Mouse (Mus musculus): ENCODE results near the gene Csn2.
A peak's percentile ranks its signal among the peaks of the same experiment; 100 is the strongest.

- TF ChIP-seq CTCF (IDR thresholded peaks at IDR 0.05; ENCODE audit: low read depth) (peak; percentile 23; the same call in 1 of the 2 replicates), EP300 (IDR thresholded peaks at IDR 0.05; ENCODE audit: low read depth) (no peak)
These were observed 56.6 kb downstream of the Csn2 start for GRCm38 (mm10) chr5:87642787-87643186.

All from liver, embryonic 14.5 days (tissue).